Mouse (Mus musculus) adrenal gland, postnatal 36 days (tissue): Measurements from ENCODE around the gene Brd3. TPM values are rescaled to one million over a fixed set of nuclear protein-coding genes. Genes with fewer than 3 reads are reported as not detected.

Experiments
- DNase-seq, 2 experiments: peaks; one replicate each; pipeline ENCODE4 v3.0.0; 2021; ENCODE audit warnings: mixed read lengths in 1 of 2
- total RNA-seq, 2 experiments: library from RNA; stranded (reverse); gene quantifications; 2 replicates each; pipeline ENCODE4 v1.2.3; 2021

Gene Brd3
- total RNA-seq, 2 experiments from 2014 or later: 64.5 to 78.6 TPM

DNA sequence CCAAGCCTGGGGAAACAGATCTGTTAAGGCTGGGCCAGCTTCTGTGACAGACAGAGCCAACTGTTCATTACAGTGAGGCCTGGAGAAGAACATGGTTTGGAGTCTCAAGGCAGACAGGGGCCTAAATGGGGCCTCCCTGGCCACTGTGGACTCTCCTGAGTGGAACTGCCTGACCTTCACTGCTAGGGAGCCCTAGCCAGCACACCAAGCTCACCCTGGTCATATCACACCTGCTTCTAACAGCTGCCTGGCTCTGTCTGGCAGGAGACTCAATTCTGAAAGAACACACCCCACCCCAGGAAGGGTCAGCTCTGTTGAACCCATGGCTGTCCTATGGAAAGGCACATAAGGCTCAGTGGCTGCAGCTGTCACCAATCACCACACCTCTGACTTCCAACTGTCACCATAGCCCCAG, 36.3 kb downstream of the Brd3 start:
- no peak for DNase-seq

DNA sequence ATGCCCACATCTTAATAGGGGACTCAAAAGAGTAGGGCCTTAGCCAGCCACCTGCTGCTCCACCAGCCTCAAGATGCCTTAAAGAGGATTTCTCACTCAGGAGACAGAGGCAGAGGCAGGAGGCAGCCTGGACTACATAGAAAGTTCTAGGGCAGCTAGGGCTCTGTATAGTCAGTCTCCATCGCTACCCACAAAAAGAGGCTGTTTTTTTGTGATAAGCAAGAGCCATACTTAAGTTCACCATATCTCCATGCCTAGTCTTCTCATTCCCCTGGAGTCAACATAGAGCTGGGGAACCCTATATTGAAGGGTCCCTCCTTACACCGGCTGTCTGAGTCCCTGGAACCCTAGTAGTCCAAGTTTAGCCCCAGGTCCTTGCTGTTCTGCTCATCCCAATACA, 36.9 kb downstream of the Brd3 start:
- no peak for DNase-seq

- peak; percentile 69 to 70 for DNase-seq
These were observed 37.5 kb downstream of the Brd3 start for GRCm38 (mm10) chr2:27469991-27470355.

GRCm38 (mm10) chr2:27469292-27469990, 38.0 kb downstream of the Brd3 start:
- DNase-seq: no peak

DNA sequence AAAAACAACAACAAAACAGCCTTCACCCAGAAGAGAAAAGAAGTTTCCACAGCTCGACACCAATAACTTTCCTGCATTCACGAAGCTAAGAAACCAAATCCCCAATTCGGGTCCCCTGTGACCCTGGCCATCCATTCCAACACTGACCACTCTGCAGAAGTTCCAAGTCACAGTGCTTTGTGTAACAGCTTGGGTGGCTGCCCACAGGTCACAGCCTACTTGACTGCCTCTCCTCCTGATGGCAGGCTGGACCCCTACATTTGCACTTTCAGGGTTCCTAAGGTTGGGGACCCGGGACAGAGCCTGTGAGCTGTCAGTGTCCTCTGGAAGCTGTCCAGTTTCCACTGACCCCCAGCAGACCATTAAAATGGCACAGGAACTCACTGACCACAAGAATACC, 44.6 kb downstream of the Brd3 start:
- DNase-seq: no peak

DNA sequence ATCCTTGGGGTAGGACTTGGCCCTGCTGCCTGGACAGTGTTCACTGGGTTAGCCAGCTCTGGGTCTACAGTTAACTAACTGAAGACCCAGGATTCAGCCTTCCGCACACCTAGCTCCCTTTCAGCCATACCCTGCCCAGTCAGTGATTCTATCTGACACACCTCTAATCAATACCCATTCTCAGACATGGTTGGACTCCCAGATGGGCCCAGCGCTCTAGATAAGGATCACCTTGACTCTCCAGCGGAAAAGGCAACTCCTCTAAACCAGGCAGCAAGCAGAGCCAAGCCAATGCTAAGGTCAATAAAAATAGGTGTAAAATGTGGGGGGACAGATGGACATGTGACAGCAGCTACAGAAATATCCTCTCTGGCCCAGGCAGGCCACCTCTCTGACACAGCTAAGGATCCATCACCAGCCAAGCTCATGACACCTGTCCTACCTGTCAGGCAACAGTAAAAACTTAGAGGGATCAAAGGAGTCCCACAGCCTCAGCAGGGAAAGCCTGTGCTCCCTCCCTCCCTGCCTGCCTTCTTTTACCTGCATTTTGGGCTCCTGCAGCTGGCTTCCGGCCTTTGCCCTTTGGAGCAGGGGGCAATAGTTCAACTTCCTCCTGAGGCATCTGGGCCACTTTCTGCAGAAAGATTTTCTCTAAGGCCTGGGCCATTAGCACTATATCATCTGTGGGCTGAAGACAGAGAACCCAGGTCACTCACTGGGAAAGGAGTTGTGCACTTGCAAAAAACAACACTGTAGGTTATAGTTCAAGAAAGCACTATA, 45.4 kb downstream of the Brd3 start:
- DNase-seq: no peak

DNA sequence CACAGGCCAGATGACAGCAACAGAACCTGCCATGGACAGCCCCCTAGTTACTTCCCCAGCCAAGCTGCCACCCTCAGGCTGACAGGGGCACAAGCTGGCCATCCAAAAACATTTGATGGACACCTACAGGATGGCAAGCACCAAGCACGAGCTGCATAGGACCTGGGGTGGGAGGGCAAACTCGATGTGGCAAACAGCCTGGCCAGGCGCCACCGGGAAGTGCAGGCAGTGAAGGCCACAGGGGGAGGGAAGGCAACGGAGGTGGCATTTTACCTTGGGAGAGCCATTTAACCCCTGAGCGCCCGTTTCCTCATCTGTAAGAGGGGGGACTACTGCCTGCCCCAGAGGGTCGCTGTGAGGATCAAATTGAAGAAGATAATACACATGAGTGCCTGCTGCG, 46.8 kb downstream of the Brd3 start:
- DNase-seq: peak; percentile 84 to 85

DNA sequence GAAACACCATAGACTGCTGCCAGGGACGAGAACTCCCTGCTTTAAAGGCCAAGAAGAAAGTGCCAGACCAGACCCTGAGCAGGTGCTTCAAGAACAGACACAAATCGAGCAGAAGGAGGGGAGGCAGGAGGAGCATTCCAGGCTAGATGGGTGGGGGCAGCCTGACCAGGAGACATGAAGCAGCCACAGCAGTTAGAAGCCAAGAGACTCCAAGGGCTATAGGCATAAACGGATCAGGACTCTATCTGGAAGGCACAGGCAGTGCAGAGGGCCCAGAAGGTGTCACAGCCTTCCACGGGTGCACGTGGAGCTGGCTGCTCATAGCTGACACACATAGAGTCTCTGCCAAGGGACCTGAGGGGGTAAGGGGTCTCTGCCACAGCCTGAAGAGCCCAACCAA, 47.3 kb downstream of the Brd3 start:
- no peak for DNase-seq

DNA sequence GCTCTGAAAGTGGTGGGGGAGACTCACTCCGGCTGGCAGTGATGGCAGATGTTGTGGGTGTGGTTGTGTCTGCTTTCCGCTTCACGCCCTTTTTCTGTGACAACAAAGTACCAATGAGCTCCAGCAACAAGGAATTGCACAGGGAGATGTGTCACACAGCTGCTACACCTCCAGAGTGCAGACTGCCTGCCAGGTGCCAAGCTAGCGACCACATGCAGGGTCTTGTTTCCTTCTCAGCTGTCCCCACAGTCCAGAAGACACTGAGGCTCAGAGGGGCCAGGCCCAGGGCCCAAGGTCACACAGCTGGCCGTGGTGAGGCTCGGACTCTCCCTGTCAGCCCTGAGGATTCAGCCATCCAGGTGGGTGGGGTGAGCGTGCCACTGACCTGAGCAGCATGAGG, 47.7 kb downstream of the Brd3 start:
- no peak for DNase-seq

DNA sequence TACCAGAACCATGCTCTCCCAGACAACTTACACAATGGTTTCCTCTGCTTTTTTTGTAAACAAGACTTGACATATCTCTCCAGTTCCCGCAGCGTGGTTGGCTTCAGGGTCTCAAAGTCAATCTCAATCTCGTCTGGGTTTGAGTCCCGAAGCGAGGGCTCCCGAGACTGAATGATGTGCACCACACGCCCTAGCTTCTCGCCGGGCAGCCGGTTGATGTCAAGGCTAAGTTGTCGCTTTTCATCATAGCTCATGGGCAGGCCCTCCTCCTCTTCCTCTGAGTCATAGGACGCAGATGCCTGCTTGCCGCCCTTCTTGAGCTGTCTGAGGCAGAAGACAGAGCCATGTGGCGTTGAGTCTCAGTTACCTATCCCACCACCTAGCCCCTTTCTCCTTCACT, 57.2 kb downstream of the Brd3 start:
- peak; percentile 81 to 83 for DNase-seq

DNA sequence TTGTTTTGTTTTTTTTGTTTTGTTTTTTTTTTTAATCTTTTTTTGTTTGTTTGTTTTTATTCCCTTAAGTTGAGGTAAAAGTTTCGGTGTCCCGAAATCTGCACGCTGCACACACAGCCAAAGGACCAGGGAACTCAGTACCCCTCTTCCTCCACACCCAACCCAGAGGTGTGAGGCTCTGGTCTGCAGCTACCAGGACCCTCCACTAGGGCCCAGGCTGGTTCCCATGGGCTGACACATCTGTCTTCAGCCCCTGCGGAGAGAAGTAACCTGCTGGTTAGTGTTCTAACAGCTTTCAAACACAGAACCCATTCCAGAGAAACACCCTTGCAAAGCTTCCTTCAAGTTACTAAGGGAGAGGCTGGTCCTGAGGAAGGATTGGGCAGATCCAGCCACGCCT, 59.7 kb downstream of the Brd3 start:
- no peak for DNase-seq

- DNase-seq: peak; percentile 76 to 77
These were observed 60.6 kb downstream of the Brd3 start for GRCm38 (mm10) chr2:27446812-27447211.

- DNase-seq: no peak
These were observed 61.6 kb downstream of the Brd3 start for GRCm38 (mm10) chr2:27445910-27446309.

GRCm38 (mm10) chr2:27443450-27443708, 64.1 kb downstream of the Brd3 start:
- no peak for DNase-seq

GRCm38 (mm10) chr2:27442708-27443449, 64.6 kb downstream of the Brd3 start:
- DNase-seq: peak; percentile 39 to 41

GRCm38 (mm10) chr2:27441767-27442707, 65.4 kb downstream of the Brd3 start, which contains the start of gene Brd3os:
Gene Brd3os (plus strand): TSS chr2:27442324.
- peak; percentile 97 to 98 for DNase-seq

GRCm38 (mm10) chr2:27438281-27438680, 69.2 kb downstream of the Brd3 start:
- DNase-seq: peak; percentile 49 to 70

- DNase-seq: peak; percentile 47 to 65
These were observed 69.6 kb downstream of the Brd3 start for GRCm38 (mm10) chr2:27437876-27438275.

- DNase-seq: no peak
These were observed 74.9 kb downstream of the Brd3 start for GRCm38 (mm10) chr2:27432599-27432998.

- no peak for DNase-seq
These were observed 76.8 kb downstream of the Brd3 start for GRCm38 (mm10) chr2:27430621-27431020.

DNA sequence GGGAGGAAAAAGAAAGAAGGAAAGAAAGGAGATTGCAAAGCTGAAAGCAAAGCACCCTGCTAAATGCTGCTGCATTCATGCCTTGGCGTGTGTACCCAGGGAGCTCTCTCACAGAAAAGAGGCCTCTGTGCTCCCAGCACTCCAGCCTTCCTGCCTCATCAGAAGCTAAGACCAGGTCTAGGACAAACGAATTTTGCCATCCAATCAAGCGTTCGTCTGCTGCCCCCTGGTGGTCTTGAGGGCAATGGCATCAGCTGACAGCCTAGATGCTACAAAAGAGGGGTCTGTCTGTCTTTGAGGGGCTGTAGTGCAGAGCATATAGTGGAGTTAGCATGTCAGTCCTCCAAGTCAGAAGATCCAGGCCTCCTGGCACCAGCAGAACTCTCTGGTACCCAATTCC, 79.4 kb downstream of the Brd3 start:
- peak; percentile 85 to 91 for DNase-seq

- peak; percentile 97 to 98 for DNase-seq
These were observed 80.5 kb downstream of the Brd3 start, which contains the start of gene Vav2 for GRCm38 (mm10) chr2:27426855-27427457. Gene Vav2 (minus strand): TSS chr2:27427033.
